Mouse (Mus musculus): ENCODE measurements at regions not wholly inside any gene's neighbourhood (a gene's known extent, or its start where the extent isn't known, plus 50 kb on each side); places are given as distances from the start of the nearest gene placed in this dataset.

DNA sequence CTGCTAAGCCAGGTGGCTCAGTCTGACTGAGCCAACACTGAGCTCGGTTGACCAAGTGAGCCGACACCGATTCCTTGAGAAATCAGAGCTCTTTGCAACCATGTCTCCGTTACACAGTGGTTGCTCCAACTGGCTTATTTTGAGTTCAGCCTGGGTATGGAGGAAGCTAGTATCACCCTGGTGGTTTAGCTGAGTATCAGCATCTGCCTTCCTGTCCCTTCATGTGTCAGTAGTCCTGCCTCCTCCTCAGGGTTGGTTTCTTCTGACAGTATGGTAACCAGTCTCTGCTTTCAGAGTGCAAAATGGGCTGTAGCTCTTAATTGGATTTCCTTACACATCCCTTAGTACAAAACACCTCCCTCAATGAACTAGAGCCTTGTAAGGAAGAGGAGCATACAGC lies 66.2 kb upstream of the Foxn3 start:
- no peaks in the 10 kb centered on the region for H3K36me3 ChIP-seq
- no peaks in the 10 kb centered on the region for H3K27me3 ChIP-seq
- no peak overlapping the region for H3K9ac ChIP-seq
- H3K4me2 ChIP-seq, result no peak overlapping the region
- no peaks in the 10 kb centered on the region for H3K9me3 ChIP-seq
- no peak overlapping the region for H3K27ac ChIP-seq (replicated peaks)
- no peak for ATAC-seq (ENCODE audit: low FRiP score, low read depth)
- peaks cover 19% of the 10 kb centered on the region for H3K4me1 ChIP-seq (replicated peaks)
- 98% methylated on average over 4 of the region's 4 CpGs for WGBS
- H3K4me3 ChIP-seq, result no peak overlapping the region

DNA sequence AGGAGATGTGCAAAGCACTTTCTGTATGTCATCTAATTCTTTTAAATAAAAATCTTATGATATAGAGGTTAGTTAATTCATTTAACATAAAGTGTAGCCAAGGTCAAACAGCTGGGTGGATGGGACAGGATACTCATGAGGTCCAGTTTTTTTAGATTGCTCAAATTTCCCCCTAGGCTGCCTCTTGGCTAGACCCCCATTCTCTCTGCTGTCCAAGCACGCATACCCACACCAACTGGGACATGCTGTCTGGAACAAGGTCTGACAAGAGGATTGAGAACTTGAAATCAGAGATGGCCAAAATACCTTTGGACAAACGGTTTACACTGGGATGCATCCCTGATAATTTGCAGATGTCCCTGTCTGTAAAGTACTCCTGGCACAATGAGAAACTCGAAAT lies 65.0 kb upstream of the Foxn3 start:
- H3K27ac ChIP-seq (replicated peaks), result peak overlapping the region; percentile 89
- 54% methylated on average over 3 of the region's 3 CpGs for WGBS
- peak overlapping the region; percentile 83 for H3K4me3 ChIP-seq
- H3K9ac ChIP-seq, result no peak overlapping the region
- no peaks in the 10 kb centered on the region for H3K36me3 ChIP-seq
- H3K4me2 ChIP-seq, result peak overlapping the region; percentile 79
- H3K4me1 ChIP-seq (replicated peaks), result peaks cover 19% of the 10 kb centered on the region
- no peaks in the 10 kb centered on the region for H3K27me3 ChIP-seq
- no peaks in the 10 kb centered on the region for H3K9me3 ChIP-seq
- ATAC-seq (ENCODE audit: low FRiP score, low read depth), result no peak

DNA sequence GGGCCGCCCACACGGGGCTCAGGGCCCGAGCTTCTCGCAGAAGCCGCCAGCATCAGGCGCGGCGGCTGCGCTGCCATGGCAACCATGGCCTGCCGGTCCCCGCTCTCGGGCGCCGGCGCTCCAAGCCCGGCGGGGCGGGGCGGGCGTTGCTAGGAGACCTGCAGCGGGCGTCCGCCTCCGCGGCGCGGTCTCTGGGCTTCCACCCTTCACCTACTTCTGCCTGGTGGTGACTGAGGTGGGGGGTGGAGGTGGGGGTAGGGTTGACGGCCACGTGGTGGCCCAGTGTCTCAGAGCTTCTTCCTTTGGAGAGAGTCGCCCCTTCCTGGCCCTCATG lies 64.5 kb upstream of the Foxn3 start:
- Histone ChIP-seq H3K27me3 (no peaks in the 10 kb centered on the region), H3K4me1 (replicated peaks) (peaks cover 19% of the 10 kb centered on the region), H3K36me3 (no peaks in the 10 kb centered on the region), H3K4me3 (peak overlapping the region; percentile 83), H3K9me3 (no peaks in the 10 kb centered on the region), H3K9ac (peak overlapping the region; percentile 67), H3K27ac (replicated peaks) (peak overlapping the region; percentile 89), H3K4me2 (peak overlapping the region; percentile 79)
- WGBS, result 0% methylated on average over 30 of the region's 30 CpGs
- peak; percentile 97 for ATAC-seq (ENCODE audit: low FRiP score, low read depth)

DNA sequence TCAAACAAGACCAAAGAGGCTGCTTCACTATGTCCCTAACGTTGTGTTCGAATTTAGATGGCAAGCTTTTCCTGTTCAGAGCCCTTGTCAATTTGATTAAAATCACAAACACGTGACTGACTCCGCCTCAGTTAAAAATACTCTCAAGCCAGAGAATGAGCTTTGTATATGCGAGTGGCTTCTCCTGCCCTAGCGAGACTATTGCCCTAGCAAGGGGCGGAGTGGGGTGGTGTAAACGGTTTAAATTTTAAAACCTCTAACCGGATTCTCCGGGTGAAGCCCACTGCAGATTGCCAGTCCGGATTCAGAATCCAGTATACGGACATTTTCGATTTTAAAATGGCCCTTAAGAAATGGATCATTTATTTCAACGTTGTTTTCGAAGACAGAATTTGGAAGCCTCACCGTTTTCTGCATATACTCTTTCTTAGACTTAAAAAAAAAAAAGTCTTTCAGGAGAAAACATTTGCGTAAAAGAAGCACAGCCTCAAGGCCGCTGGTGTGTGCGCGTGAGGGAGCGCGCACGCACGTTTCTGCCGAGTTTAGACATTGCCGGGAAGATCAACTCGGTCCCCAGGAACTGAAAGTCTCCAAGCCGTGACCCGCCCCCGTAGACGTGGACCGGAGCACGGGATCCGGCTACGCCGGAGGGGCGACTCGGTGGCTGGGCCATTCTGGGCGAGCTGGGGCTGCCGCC lies 64.0 kb upstream of the Foxn3 start:
- H3K36me3 ChIP-seq, result no peaks in the 10 kb centered on the region
- peak overlapping the region; percentile 83 for H3K4me3 ChIP-seq
- no peaks in the 10 kb centered on the region for H3K9me3 ChIP-seq
- no peaks in the 10 kb centered on the region for H3K27me3 ChIP-seq
- peak overlapping the region; percentile 67 for H3K9ac ChIP-seq
- under 1% methylated on average over 40 of the region's 40 CpGs for WGBS
- H3K27ac ChIP-seq (replicated peaks), result peak overlapping the region; percentile 89
- no peak for ATAC-seq (ENCODE audit: low FRiP score, low read depth)
- peaks cover 19% of the 10 kb centered on the region for H3K4me1 ChIP-seq (replicated peaks)
- H3K4me2 ChIP-seq, result peak overlapping the region; percentile 79

DNA sequence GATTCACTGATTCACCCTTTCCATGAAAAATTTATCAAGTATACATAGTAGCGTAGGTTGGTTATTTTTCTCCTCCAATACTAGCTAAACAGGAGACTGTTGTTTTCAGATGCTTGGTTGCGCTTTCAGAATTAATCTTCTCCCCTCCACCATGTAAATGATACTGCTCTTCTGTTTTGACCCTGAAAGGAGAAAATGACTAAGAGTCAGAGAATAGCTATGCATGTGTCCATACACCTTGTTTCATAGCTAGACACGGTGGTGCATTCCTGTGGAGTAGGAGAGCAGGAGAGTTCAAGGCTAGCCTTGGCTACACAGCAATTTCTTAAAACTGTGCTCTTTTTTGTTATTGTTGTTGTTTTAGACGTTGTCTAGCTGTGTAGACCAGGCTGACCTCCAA lies 62.8 kb upstream of the Foxn3 start:
- Histone ChIP-seq H3K27ac (replicated peaks) (no peak overlapping the region), H3K4me1 (replicated peaks) (peaks cover 19% of the 10 kb centered on the region), H3K9me3 (no peaks in the 10 kb centered on the region), H3K27me3 (no peaks in the 10 kb centered on the region), H3K4me2 (no peak overlapping the region), H3K4me3 (no peak overlapping the region), H3K9ac (no peak overlapping the region), H3K36me3 (no peaks in the 10 kb centered on the region)
- WGBS, result 87% methylated on average over 4 of the region's 4 CpGs
- no peak for ATAC-seq (ENCODE audit: low FRiP score, low read depth)

- Histone ChIP-seq H3K36me3 (no peaks in the 10 kb centered on the region), H3K4me1 (replicated peaks) (peaks cover 19% of the 10 kb centered on the region), H3K27me3 (no peaks in the 10 kb centered on the region), H3K4me3 (no peak overlapping the region), H3K9ac (no peak overlapping the region), H3K9me3 (no peaks in the 10 kb centered on the region), H3K27ac (replicated peaks) (no peak overlapping the region), H3K4me2 (no peak overlapping the region)
- WGBS, result 95% methylated on average over 9 of the region's 9 CpGs
- ATAC-seq (ENCODE audit: low FRiP score, low read depth), result no peak
Measured at GRCm38 (mm10) chr12:99625094-99625493, 61.7 kb upstream of the Foxn3 start.

GRCm38 (mm10) chr12:99622238-99622637 lies 58.9 kb upstream of the Foxn3 start:
- Histone ChIP-seq H3K36me3 (no peaks in the 10 kb centered on the region), H3K4me1 (replicated peaks) (peaks cover 11% of the 10 kb centered on the region), H3K9ac (no peak overlapping the region), H3K27me3 (no peaks in the 10 kb centered on the region), H3K4me3 (no peak overlapping the region), H3K27ac (replicated peaks) (no peak overlapping the region), H3K4me2 (no peak overlapping the region), H3K9me3 (no peaks in the 10 kb centered on the region)
- 79% methylated on average over 2 of the region's 2 CpGs for WGBS
- ATAC-seq (ENCODE audit: low FRiP score, low read depth), result no peak

DNA sequence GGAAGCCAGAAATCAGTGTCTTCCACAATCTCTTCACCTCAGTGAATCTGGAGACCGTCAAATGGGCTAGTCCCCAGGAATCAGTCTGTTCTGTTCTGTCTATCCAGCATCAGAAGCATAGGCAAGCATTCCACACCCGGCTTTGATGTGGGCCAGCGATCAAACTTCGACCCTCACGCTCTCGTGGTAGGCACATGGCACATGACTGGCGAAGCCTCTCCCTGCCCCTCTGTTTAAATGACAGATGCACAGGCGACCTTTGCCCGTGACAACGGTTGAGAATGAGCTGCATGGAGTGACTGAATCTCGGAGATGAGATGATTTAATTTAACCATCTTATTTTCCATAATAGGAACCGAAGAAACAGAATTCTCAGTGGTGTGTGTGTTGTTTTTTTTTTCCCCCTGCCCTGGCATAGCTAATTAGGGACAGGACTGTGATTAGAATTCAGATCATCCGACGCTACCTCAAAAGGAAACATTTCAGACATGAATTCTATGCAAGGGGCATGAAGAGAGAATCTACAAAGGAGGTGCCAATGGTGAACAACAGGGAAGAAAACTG lies 53.9 kb upstream of the Foxn3 start:
- Histone ChIP-seq H3K9ac (no peak overlapping the region), H3K27me3 (no peaks in the 10 kb centered on the region), H3K27ac (replicated peaks) (no peak overlapping the region), H3K4me1 (replicated peaks) (no peaks in the 10 kb centered on the region), H3K36me3 (no peaks in the 10 kb centered on the region), H3K9me3 (no peaks in the 10 kb centered on the region), H3K4me2 (no peak overlapping the region), H3K4me3 (no peak overlapping the region)
- ATAC-seq (ENCODE audit: low FRiP score, low read depth), result no peak
- 60% methylated on average over 14 of the region's 14 CpGs for WGBS

DNA sequence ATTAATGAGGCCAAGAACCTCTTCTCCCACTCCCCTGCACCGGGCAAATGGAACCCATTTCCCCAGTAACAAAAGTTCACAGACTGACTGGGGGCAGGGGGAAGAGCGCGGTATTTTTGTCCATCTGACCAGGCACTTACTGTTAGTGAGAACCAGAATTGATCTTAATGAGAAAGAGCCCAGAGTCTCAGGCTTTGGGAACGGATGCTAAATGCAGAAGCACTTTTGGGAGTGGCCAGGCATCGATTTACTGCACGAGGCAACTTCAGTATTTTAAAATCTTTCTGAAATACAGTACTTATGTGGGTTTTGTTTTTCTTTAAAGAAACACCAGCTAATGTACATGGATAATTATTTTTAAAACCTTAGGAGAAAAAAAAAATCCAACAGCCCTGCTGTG lies 51.0 kb upstream of the Foxn3 start:
- no peak overlapping the region for H3K27ac ChIP-seq (replicated peaks)
- no peaks in the 10 kb centered on the region for H3K36me3 ChIP-seq
- H3K9me3 ChIP-seq, result no peaks in the 10 kb centered on the region
- no peaks in the 10 kb centered on the region for H3K27me3 ChIP-seq
- H3K4me3 ChIP-seq, result no peak overlapping the region
- H3K4me1 ChIP-seq (replicated peaks), result no peaks in the 10 kb centered on the region
- no peak overlapping the region for H3K4me2 ChIP-seq
- 66% methylated on average over 6 of the region's 6 CpGs for WGBS
- ATAC-seq (ENCODE audit: low FRiP score, low read depth), result no peak
- H3K9ac ChIP-seq, result no peak overlapping the region
